Mouse (Mus musculus) embryonic fibroblast, embryonic 13.5 days (primary cell): ENCODE measurements around the gene Ube2d1. TPM values are rescaled to one million over a fixed set of nuclear protein-coding genes. Genes with fewer than 3 reads are reported as not detected.
A peak's percentile ranks its signal among the peaks of the same experiment; 100 is the strongest.

Experiments
- H3K27ac ChIP-seq: 2 replicates; pipeline ENCODE4 v1.5.1; 2012; ENCODE audit warnings: low read length, control low read depth, inconsistent platforms; ENCODE audit not compliant: insufficient read depth
- H3K4me1 ChIP-seq: 2 replicates; pipeline ENCODE4 v1.6.1; 2011; ENCODE audit warnings: low read length; ENCODE audit not compliant: control insufficient read depth, insufficient read depth
- H3K4me3 ChIP-seq: 2 replicates; pipeline ENCODE4 v1.5.1; 2011; ENCODE audit warnings: mild to moderate bottlenecking, control low read depth, low read length; ENCODE audit not compliant: insufficient read depth
- CTCF ChIP-seq: IDR thresholded peaks from 2 replicates; pipeline ENCODE4 v1.5.1; 2011; ENCODE audit warnings: mild to moderate bottlenecking, control low read depth, low read length, moderate library complexity, borderline replicate concordance; ENCODE audit not compliant: insufficient read depth
- POLR2A ChIP-seq: IDR thresholded peaks from 2 replicates; pipeline ENCODE4 v1.6.1; 2011; ENCODE audit warnings: low read depth, mild to moderate bottlenecking, control low read depth, low read length, moderate library complexity
- polyA plus RNA-seq: library from polyadenylated mRNA; stranded (reverse); fragments of >200 nt; gene quantifications from 2 replicates; pipeline ENCODE4 v1.2.4, GENCODE M21; 2011; ENCODE audit warnings: low read depth; ENCODE audit not compliant: missing spikeins, insufficient read length

The Ube2d1 gene
- polyA plus RNA-seq, 1 experiment, result 61.8 TPM

- Histone ChIP-seq H3K27ac (no peak within 1 kb of the TSS), H3K4me3 (peak within 1 kb of the TSS; percentile 66)
- TF ChIP-seq CTCF (no peak), POLR2A (peak; percentile 60)
These were observed 46.9 kb downstream of the Ube2d1 start, which contains the start of gene Tfam for GRCm38 (mm10) chr10:71238240-71238554. TSS of gene Tfam (minus strand) at chr10:71238280.

GRCm38 (mm10) chr10:71237516-71238239 is 47.4 kb downstream of the Ube2d1 start:
- H3K4me1 ChIP-seq, result no peaks in the 10 kb centered on the region
- peak overlapping the region; percentile 66 for H3K4me3 ChIP-seq
- TF ChIP-seq CTCF (no peak), POLR2A (peak; percentile 69)
- H3K27ac ChIP-seq, result no peak overlapping the region

More at GRCm38 (mm10) chr10:71238240-71238554, 46.9 kb downstream of the Ube2d1 start, which contains the start of gene Tfam:
- H3K4me1 ChIP-seq, result no peaks in the 10 kb centered on the region

- no peak overlapping the region for H3K27ac ChIP-seq
- no peaks in the 10 kb centered on the region for H3K4me1 ChIP-seq
- H3K4me3 ChIP-seq, result no peak overlapping the region
- TF ChIP-seq POLR2A, result no peak
- no peak for TF ChIP-seq CTCF
These were observed 51.0 kb downstream of the Ube2d1 start for GRCm38 (mm10) chr10:71234071-71234470.

- no peak overlapping the region for H3K27ac ChIP-seq
These were observed 59.2 kb downstream of the Ube2d1 start for GRCm38 (mm10) chr10:71225894-71226293.

GRCm38 (mm10) chr10:71223101-71223500 is 62.0 kb downstream of the Ube2d1 start:
- no peak overlapping the region for H3K27ac ChIP-seq
- TF ChIP-seq CTCF, result no peak
- no peak for TF ChIP-seq POLR2A
- H3K4me3 ChIP-seq, result no peak overlapping the region
- no peaks in the 10 kb centered on the region for H3K4me1 ChIP-seq

More at GRCm38 (mm10) chr10:71225894-71226293, 59.2 kb downstream of the Ube2d1 start:
- TF ChIP-seq POLR2A (no peak), CTCF (peak; percentile 82)
- no peak overlapping the region for H3K4me3 ChIP-seq
- no peaks in the 10 kb centered on the region for H3K4me1 ChIP-seq

- TF ChIP-seq POLR2A (no peak), CTCF (no peak)
- no peak overlapping the region for H3K4me3 ChIP-seq
These were observed 62.4 kb downstream of the Ube2d1 start for GRCm38 (mm10) chr10:71222639-71223038.

GRCm38 (mm10) chr10:71218228-71218892 is 66.7 kb downstream of the Ube2d1 start:
- H3K4me1 ChIP-seq, result no peaks in the 10 kb centered on the region
- no peak overlapping the region for H3K4me3 ChIP-seq
- no peak overlapping the region for H3K27ac ChIP-seq
- TF ChIP-seq CTCF (peak; percentile 66), POLR2A (no peak)

More at GRCm38 (mm10) chr10:71222639-71223038, 62.4 kb downstream of the Ube2d1 start:
- Histone ChIP-seq H3K27ac (no peak overlapping the region), H3K4me1 (no peaks in the 10 kb centered on the region)

GRCm38 (mm10) chr10:71215996-71216395 is 69.1 kb downstream of the Ube2d1 start:
- Histone ChIP-seq H3K4me3 (no peak overlapping the region), H3K4me1 (no peaks in the 10 kb centered on the region), H3K27ac (no peak overlapping the region)
- TF ChIP-seq POLR2A, result no peak
- no peak for TF ChIP-seq CTCF

Other genes with a start within 250 kb of the Ube2d1 start
- 53.8 and 86.8 TPM in 2 replicates for gene Bicc1, start 125.6 kb downstream of the Ube2d1 start, polyA plus RNA-seq
- gene Tfam, start 47.0 kb downstream of the Ube2d1 start, polyA plus RNA-seq, result 35.8 and 43.6 TPM in 2 replicates
- 27.5 and 31.4 TPM in 2 replicates for gene Cisd1, start 59.7 kb upstream of the Ube2d1 start, polyA plus RNA-seq
- 11.8 and 13.7 TPM in 2 replicates for gene Ipmk, start 62.5 kb upstream of the Ube2d1 start, polyA plus RNA-seq